Mouse (Mus musculus): ENCODE measurements around the gene Tmem145. TPM values are rescaled to one million over a fixed set of nuclear protein-coding genes. Genes with fewer than 3 reads are reported as not detected.
"Not testable (repeated sequence)": the region's sequence is repeated elsewhere in the genome, so short reads cannot be mapped to it uniquely, and the experiment has no call there.

Gene Tmem145
- 0.14 and 0.49 TPM in 2 replicates for polyA plus RNA-seq (2015; fragmentation: Nextera tagmentation; extraction: Ambion mirVana)

DNA sequence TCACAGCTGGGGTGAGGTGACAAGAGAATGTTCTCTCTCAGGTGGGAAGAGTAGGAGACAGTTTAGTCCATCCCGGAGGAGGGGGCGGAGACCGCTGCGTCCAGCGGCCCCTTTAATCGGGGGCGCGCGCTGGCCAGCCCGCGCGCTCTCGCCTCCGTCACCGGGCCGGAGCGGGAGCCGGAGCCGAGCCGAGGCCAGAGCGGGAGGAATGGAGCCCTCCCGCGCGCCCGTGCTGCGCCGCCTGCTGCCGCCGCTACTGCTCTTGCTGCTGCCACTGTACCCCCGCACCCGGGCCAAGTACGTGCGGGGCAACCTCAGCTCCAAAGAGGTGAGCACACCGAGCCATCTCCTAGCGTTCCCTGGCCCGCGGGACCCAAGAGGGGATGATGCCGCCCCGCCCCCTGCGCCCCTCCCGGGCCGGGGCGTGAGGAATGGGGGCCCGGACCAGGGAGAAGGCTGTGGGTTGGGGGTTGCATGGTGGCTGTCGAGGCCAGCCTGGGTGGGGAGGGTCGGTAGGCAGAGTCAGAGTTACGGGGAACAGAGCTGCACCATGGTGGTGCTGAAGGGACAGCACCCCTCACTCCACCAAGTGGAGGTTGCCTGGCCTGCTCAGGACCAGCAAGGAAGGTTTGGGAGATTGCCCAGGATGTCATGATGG is at the start of gene Tmem145:
Gene Tmem145, plus strand, starts transcription at position 151 of the 658 bp plus-strand sequence.
- H3K4me1 ChIP-seq (replicated peaks; ENCODE audit: control insufficient read depth, insufficient read depth, low read length): peaks cover 3% of the 10 kb centered on the region; the same call in 1 of the 2 replicates
- peak; percentile 77 for ATAC-seq (ENCODE audit: low read depth)
- peak within 1 kb of the TSS; percentile 93 for H3K4me2 ChIP-seq (ENCODE audit: low read depth, low read length)
- H3K36me3 ChIP-seq (ENCODE audit: control insufficient read depth, insufficient read depth, low read length): no peaks in the 10 kb centered on the region
- H3K27ac ChIP-seq (ENCODE audit: low read length): no peak within 1 kb of the TSS
- H3K9me3 ChIP-seq (ENCODE audit: control insufficient read depth, low read length): no peaks in the 10 kb centered on the region
- H3K27me3 ChIP-seq (ENCODE audit: control insufficient read depth, insufficient read depth, low read depth, low read length): peaks cover 11% of the 10 kb centered on the region
- peak within 1 kb of the TSS; percentile 54 for H3K4me3 ChIP-seq (ENCODE audit: low read length)
- H3K9ac ChIP-seq (ENCODE audit: low read length): no peak within 1 kb of the TSS
- under 1% methylated on average over 46 of the region's 47 CpGs for WGBS

DNA sequence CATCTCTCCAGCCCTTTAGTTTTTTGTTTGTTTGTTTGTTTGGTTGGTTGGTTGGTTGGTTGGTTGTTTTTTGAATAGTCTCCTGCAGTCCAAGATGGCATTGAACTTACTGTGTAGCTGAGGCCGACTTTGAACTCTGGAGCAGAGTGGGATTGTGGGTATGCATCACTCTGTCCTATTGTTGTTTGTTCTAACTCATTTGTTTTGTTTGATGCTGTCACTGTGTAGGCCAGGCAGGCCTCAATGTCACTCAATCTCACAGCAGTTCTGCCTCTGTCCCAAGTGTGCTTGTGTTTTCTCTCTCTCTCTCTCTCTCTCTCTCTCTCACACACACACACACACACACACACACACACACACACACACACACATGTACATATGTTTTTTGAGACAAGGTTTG is 44.0 kb upstream of the Tmem145 start:
- no peak overlapping the region for H3K4me2 ChIP-seq (ENCODE audit: low read depth, low read length)
- ATAC-seq (ENCODE audit: low read depth): no peak
- peaks cover 2% of the 10 kb centered on the region for H3K4me1 ChIP-seq (replicated peaks; ENCODE audit: control insufficient read depth, insufficient read depth, low read length)
- no peaks in the 10 kb centered on the region for H3K36me3 ChIP-seq (ENCODE audit: control insufficient read depth, insufficient read depth, low read length)
- 68% methylated on average over 1 of the region's 1 CpGs for WGBS
- no peak overlapping the region for H3K4me3 ChIP-seq (ENCODE audit: low read length)
- no peak overlapping the region for H3K27ac ChIP-seq (ENCODE audit: low read length)
- H3K27me3 ChIP-seq (ENCODE audit: control insufficient read depth, insufficient read depth, low read depth, low read length): no peaks in the 10 kb centered on the region
- no peaks in the 10 kb centered on the region for H3K9me3 ChIP-seq (ENCODE audit: control insufficient read depth, low read length)
- no peak overlapping the region for H3K9ac ChIP-seq (ENCODE audit: low read length)

DNA sequence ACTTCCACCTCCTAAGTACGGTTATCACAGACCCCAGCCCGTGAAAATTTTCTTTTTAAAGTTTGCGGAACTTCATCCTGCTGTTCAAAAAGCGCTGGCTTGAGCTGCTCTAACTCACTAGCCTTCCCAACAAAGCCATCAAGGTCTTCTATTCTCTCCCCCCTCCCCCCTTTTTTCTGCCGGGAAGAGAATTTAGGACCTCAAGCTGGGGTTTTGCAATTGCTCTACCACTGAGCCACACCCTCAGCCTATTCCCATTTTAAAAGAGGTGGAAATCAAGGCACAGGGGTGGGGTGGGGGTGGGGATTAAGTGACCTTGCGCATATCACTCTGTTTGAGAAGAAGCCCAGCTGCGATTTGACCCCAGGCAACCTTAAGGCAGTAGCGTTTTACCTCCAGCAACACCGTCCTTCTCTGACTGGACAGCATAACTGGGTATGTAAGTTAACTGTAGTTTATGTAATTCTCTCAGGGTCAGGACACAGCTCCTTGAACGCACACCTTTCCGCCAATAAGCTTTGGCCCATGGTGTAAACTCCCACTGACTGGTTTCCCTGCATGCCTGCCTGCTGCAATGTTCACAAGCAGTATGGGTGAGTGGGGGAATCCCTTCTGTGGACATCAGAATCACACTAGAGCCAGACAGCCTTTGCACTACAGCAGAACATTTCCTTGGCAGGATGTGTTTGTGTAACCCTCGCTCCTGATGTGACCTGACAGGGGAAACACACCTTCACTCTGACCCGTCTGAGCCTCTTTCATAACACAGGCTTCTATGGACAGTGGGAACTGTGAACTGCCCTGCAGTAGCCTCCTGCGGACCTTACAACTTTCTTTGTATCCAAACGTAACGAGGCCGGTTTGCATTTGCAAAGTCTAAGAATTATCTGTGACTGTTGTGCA is 41.7 kb upstream of the Tmem145 start:
- no peak for ATAC-seq (ENCODE audit: low read depth)
- 33% methylated on average over 17 of the region's 17 CpGs for WGBS

DNA sequence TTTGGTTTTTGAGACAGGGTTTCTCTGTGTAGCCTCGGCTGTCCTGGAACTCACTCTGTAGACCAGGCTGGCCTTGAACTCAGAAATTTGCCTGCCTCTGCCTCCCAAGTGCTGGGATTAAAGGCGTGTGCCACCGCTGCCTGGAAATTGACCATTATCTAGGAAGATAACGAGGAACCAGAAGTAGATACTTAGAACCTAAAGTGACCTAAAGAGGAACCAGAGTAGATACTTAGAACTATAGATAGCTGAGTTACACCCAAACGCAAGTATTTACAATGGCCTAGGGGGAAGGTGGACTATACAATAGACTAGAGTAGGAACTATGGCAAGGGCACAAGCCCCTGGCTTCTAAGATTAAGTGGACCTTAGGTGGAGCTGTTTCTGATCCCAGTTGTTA is 40.2 kb upstream of the Tmem145 start:
- H3K4me2 ChIP-seq (ENCODE audit: low read depth, low read length); H3K4me3 ChIP-seq (ENCODE audit: low read length); H3K27ac ChIP-seq (ENCODE audit: low read length); H3K9ac ChIP-seq (ENCODE audit: low read length); H3K9me3 ChIP-seq (ENCODE audit: control insufficient read depth, low read length); H3K36me3 ChIP-seq (ENCODE audit: control insufficient read depth, insufficient read depth, low read length); ATAC-seq (ENCODE audit: low read depth); H3K27me3 ChIP-seq (ENCODE audit: control insufficient read depth, insufficient read depth, low read depth, low read length): not testable (repeated sequence)
- WGBS: 82% methylated on average over 5 of the region's 5 CpGs
- peaks cover 17% of the 10 kb centered on the region for H3K4me1 ChIP-seq (replicated peaks; ENCODE audit: control insufficient read depth, insufficient read depth, low read length)

More for the DNA sequence above, 41.7 kb upstream of the Tmem145 start:
- H3K27ac ChIP-seq (ENCODE audit: low read length): no peak overlapping the region
- H3K27me3 ChIP-seq (ENCODE audit: control insufficient read depth, insufficient read depth, low read depth, low read length): no peaks in the 10 kb centered on the region
- no peaks in the 10 kb centered on the region for H3K36me3 ChIP-seq (ENCODE audit: control insufficient read depth, insufficient read depth, low read length)
- H3K9ac ChIP-seq (ENCODE audit: low read length): peak overlapping the region; percentile 35; the same call in 1 of the 2 replicates
- peaks cover 10% of the 10 kb centered on the region for H3K4me1 ChIP-seq (replicated peaks; ENCODE audit: control insufficient read depth, insufficient read depth, low read length)
- H3K9me3 ChIP-seq (ENCODE audit: control insufficient read depth, low read length): no peaks in the 10 kb centered on the region
- no peak overlapping the region for H3K4me3 ChIP-seq (ENCODE audit: low read length)
- H3K4me2 ChIP-seq (ENCODE audit: low read depth, low read length): no peak overlapping the region

DNA sequence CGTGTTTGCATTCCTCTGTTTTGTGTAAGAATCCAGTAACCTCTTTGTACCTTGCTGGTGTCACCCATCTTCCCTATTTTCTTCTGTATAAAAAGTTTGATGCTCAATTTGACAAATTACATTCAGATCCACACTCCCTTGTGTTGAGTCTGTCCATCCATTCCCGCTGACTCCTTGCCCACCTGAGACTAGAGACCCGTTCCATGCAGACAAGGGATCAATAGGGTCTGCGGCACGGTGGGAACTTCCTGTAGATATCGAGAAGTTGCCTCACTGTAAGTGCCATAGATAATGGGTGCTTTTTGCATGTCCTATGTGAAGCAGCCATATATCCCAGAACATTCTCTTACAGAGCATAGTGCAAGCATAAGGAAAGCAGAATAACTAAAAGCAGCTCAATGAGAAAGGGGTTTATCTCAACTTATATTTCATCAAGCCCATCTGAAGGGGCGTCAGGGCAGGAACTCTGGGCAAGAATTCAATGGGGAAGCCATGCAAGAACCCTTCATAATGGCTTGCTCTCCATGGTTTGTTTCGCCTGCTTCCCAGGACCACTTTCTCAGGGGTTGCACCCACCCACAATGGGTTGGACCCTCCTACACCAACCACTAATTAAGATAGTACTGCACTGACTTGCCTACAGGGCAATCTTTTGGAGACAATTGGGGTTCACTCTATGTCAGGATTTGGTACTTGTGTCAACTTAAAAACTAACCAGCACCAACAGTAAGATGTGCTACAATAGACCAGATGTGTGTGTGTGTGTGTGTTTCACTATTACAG is 39.5 kb upstream of the Tmem145 start:
- 80% methylated on average over 8 of the region's 8 CpGs for WGBS
- Histone ChIP-seq H3K27me3 (ENCODE audit: control insufficient read depth, insufficient read depth, low read depth, low read length) (no peaks in the 10 kb centered on the region), H3K36me3 (ENCODE audit: control insufficient read depth, insufficient read depth, low read length) (peaks cover 5% of the 10 kb centered on the region), H3K4me2 (ENCODE audit: low read depth, low read length) (peak overlapping the region; percentile 76), H3K9ac (ENCODE audit: low read length) (no peak overlapping the region), H3K27ac (ENCODE audit: low read length) (no peak overlapping the region), H3K9me3 (ENCODE audit: control insufficient read depth, low read length) (no peaks in the 10 kb centered on the region), H3K4me1 (replicated peaks; ENCODE audit: control insufficient read depth, insufficient read depth, low read length) (peaks cover 17% of the 10 kb centered on the region), H3K4me3 (ENCODE audit: low read length) (no peak overlapping the region)
- no peak for ATAC-seq (ENCODE audit: low read depth)

DNA sequence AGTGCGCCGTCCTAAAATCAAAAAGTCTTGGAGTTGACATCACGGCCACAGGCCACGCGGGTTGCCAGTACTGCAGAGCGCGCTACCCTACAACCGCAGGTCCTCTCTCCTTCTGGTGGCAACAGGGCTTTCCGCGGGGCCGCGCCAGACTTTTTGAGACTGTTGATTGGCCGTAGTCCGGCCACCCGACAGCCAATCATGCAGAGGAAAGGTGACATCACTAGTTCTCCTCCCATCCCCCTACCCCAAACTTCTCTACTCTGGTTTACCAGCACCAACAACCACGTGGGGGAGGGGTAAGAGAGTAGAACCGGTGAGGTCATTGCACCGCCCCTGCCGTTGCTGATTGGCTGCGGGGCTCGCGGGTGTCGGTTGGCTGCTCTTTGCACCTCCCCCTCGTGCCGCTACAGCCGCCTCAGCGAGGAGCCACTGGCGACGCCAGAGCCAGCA is 38.6 kb upstream of the Tmem145 start, which contains the start of gene Cic:
Gene Cic, plus strand, starts transcription at position 404 of the 450 bp plus-strand sequence.
- ATAC-seq (ENCODE audit: low read depth): peak; percentile 90
- Histone ChIP-seq H3K4me3 (ENCODE audit: low read length) (peak within 1 kb of the TSS; percentile 80), H3K9ac (ENCODE audit: low read length) (peak within 1 kb of the TSS; percentile 84), H3K4me2 (ENCODE audit: low read depth, low read length) (peak within 1 kb of the TSS; percentile 82), H3K27ac (ENCODE audit: low read length) (peak within 1 kb of the TSS; percentile 95), H3K36me3 (ENCODE audit: control insufficient read depth, insufficient read depth, low read length) (peaks cover 7% of the 10 kb centered on the region), H3K9me3 (ENCODE audit: control insufficient read depth, low read length) (no peaks in the 10 kb centered on the region), H3K27me3 (ENCODE audit: control insufficient read depth, insufficient read depth, low read depth, low read length) (no peaks in the 10 kb centered on the region), H3K4me1 (replicated peaks; ENCODE audit: control insufficient read depth, insufficient read depth, low read length) (peaks cover 17% of the 10 kb centered on the region)
- 0% methylated on average over 29 of the region's 29 CpGs for WGBS

DNA sequence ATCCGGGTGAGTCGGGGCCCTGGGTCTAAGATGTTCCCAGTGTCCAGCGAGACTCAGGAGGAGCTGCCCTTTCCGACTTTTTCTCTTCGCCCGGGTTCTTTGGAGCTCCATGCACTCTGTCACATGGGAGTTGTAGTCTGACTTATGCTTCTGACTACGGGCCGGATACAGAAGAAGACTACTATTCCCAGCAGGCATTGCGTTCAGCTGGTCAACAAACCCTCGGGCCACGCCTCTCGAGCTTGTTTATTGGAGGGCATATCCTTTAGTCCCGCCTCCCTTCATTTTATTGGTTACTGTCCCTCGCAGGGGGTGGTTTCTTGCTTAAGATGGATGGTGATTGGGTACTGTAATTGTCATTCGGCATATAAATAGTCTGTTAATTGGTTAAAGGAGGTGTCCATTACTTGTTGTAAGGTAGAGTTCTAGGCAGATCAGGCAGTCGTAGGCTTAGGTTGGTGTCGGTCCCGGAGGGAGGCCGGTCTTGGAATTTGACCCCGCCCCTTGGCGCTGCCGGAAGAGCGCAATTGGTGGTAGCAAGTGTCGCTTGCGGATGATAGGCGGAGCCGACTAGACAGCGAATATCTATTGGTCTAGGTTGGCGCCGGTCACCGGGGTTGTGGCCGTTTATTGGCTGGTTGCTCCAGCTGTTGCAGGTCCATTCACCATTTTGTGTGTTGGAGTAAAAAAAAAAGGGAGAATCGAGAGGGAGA is 38.0 kb upstream of the Tmem145 start:
- Histone ChIP-seq H3K36me3 (ENCODE audit: control insufficient read depth, insufficient read depth, low read length) (peaks cover 7% of the 10 kb centered on the region), H3K27me3 (ENCODE audit: control insufficient read depth, insufficient read depth, low read depth, low read length) (no peaks in the 10 kb centered on the region), H3K4me1 (replicated peaks; ENCODE audit: control insufficient read depth, insufficient read depth, low read length) (peaks cover 17% of the 10 kb centered on the region), H3K4me3 (ENCODE audit: low read length) (peak overlapping the region; percentile 80), H3K27ac (ENCODE audit: low read length) (peak overlapping the region; percentile 95), H3K4me2 (ENCODE audit: low read depth, low read length) (peak overlapping the region; percentile 82), H3K9me3 (ENCODE audit: control insufficient read depth, low read length) (no peaks in the 10 kb centered on the region), H3K9ac (ENCODE audit: low read length) (peak overlapping the region; percentile 84)
- ATAC-seq (ENCODE audit: low read depth): peak; percentile 94
- WGBS: under 1% methylated on average over 33 of the region's 33 CpGs

DNA sequence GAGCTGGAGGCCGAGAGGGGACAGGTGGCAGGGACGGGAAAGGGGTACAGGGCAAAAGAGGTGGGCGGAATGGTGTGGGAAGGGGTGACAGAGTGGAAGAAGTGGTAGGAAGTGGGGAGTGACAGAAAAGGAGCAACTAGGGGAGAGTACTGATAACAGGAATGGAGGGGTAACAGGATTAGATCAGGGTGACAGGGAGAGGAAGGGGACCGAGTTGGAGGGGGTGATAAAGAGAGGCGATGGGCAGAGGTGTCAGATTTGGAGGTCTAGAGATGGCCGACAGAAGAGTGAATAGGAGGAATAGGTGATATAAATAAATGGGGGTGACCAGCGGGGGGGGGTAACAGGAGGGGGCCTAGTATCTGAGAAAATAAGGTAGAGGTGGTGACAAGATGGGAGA is 37.3 kb upstream of the Tmem145 start:
- Histone ChIP-seq H3K36me3 (ENCODE audit: control insufficient read depth, insufficient read depth, low read length) (peaks cover 7% of the 10 kb centered on the region), H3K9ac (ENCODE audit: low read length) (peak overlapping the region; percentile 71), H3K9me3 (ENCODE audit: control insufficient read depth, low read length) (no peaks in the 10 kb centered on the region), H3K4me1 (replicated peaks; ENCODE audit: control insufficient read depth, insufficient read depth, low read length) (peaks cover 17% of the 10 kb centered on the region), H3K27ac (ENCODE audit: low read length) (peak overlapping the region; percentile 19), H3K4me3 (ENCODE audit: low read length) (peak overlapping the region; percentile 59), H3K4me2 (ENCODE audit: low read depth, low read length) (peak overlapping the region; percentile 82), H3K27me3 (ENCODE audit: control insufficient read depth, insufficient read depth, low read depth, low read length) (no peaks in the 10 kb centered on the region)
- WGBS: 2% methylated on average over 7 of the region's 7 CpGs
- ATAC-seq (ENCODE audit: low read depth): no peak

Measured in lung, embryonic 16.5 days (tissue).